Mouse (Mus musculus): ENCODE results near the gene Lbr. TPM values are rescaled to one million over a fixed set of nuclear protein-coding genes. Genes with fewer than 3 reads are reported as not detected.
"Not testable (repeated sequence)": the region's sequence is repeated elsewhere in the genome, so short reads cannot be mapped to it uniquely, and the experiment has no call there.

Gene Lbr
- total and polyA plus RNA-seq, 2 experiments: 7.3 to 9.5 TPM

DNA sequence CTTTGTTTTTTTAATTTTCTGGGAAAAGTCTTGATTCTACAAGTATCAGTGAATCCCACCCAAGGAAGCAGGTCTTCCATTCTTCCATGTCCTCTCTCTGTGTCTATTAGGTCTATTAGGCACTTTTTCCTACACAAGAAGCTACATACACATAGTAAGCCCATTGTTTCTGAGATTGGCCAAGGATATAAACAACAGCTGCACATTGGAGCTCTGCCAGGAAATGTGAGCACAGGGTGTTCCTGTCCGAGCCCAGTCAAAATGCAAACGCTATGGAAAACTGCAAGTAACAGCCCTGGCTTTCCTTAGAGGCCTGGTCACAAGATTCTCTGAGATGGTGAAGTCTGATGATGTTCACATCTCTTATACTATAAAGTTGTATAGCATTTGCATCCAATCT lies 49.3 kb downstream of the Lbr start:
- H3K36me3 ChIP-seq (ENCODE audit: control insufficient read depth, insufficient read depth, low read length): no peaks in the 10 kb centered on the region
- no peak overlapping the region for H3K27ac ChIP-seq (replicated peaks; ENCODE audit: insufficient read depth, low read depth, low read length)
- TF ChIP-seq POLR2A (IDR thresholded peaks at IDR 0.05; ENCODE audit: extremely low read depth, insufficient read depth, low read length) (no peak), CTCF (IDR thresholded peaks at IDR 0.05; ENCODE audit: low read depth, low read length) (no peak)
- DNase-seq (ENCODE audit: extremely low read depth, low read depth, low spot score): no peak
- H3K79me2 ChIP-seq (ENCODE audit: control insufficient read depth, insufficient read depth, low read length): no peaks in the 10 kb centered on the region
- no peak overlapping the region for H3K9ac ChIP-seq (ENCODE audit: low read depth, low read length)
- 62% methylated on average over 2 of the region's 2 CpGs for WGBS
- H3K4me3 ChIP-seq (ENCODE audit: insufficient read depth, low read depth, low read length): no peak overlapping the region
- H3K4me1 ChIP-seq (ENCODE audit: control insufficient read depth, insufficient read depth, low read length): no peaks in the 10 kb centered on the region
- H3K27me3 ChIP-seq (ENCODE audit: control insufficient read depth, insufficient read depth, low read length): no peaks in the 10 kb centered on the region

DNA sequence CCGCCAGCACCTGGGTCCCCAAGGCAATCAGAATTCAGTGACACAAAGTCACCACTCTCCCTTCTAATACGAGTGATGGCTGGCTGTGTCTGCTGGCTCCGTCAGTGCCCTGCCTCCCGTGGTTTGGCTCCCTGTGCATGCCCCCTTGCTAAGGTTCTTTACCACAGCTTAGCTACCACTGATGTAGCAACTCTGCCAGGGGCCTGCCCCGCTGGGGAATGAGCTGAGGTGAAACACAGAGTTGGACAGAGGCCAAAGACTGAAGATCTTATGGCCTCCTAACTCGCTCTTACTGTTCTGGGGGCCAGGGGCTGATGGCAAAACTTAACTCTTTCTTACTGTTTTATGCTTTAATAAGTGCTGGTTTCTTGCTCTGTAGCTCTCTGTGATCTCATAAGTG lies 52.9 kb downstream of the Lbr start:
- H3K27me3 ChIP-seq (ENCODE audit: control insufficient read depth, insufficient read depth, low read length): no peaks in the 10 kb centered on the region
- no peaks in the 10 kb centered on the region for H3K4me1 ChIP-seq (ENCODE audit: control insufficient read depth, insufficient read depth, low read length)
- H3K36me3 ChIP-seq (ENCODE audit: control insufficient read depth, insufficient read depth, low read length): no peaks in the 10 kb centered on the region
- no peak overlapping the region for H3K27ac ChIP-seq (replicated peaks; ENCODE audit: insufficient read depth, low read depth, low read length)
- 74% methylated on average over 6 of the region's 6 CpGs for WGBS
- TF ChIP-seq CTCF (IDR thresholded peaks at IDR 0.05; ENCODE audit: low read depth, low read length): no peak
- no peak for TF ChIP-seq POLR2A (IDR thresholded peaks at IDR 0.05; ENCODE audit: extremely low read depth, insufficient read depth, low read length)
- H3K9ac ChIP-seq (ENCODE audit: low read depth, low read length): no peak overlapping the region
- no peak for DNase-seq (ENCODE audit: extremely low read depth, low read depth, low spot score)
- no peak overlapping the region for H3K4me3 ChIP-seq (ENCODE audit: insufficient read depth, low read depth, low read length)
- no peaks in the 10 kb centered on the region for H3K79me2 ChIP-seq (ENCODE audit: control insufficient read depth, insufficient read depth, low read length)

GRCm38 (mm10) chr1:181782600-181782999 lies 60.2 kb downstream of the Lbr start:
- DNase-seq (ENCODE audit: extremely low read depth, low read depth, low spot score); H3K4me3 ChIP-seq (ENCODE audit: insufficient read depth, low read depth, low read length); H3K27ac ChIP-seq (replicated peaks; ENCODE audit: insufficient read depth, low read depth, low read length); H3K27me3 ChIP-seq (ENCODE audit: control insufficient read depth, insufficient read depth, low read length); H3K4me1 ChIP-seq (ENCODE audit: control insufficient read depth, insufficient read depth, low read length); H3K9ac ChIP-seq (ENCODE audit: low read depth, low read length); H3K79me2 ChIP-seq (ENCODE audit: control insufficient read depth, insufficient read depth, low read length); H3K36me3 ChIP-seq (ENCODE audit: control insufficient read depth, insufficient read depth, low read length): not testable (repeated sequence)
- 92% methylated on average over 11 of the region's 11 CpGs for WGBS

DNA sequence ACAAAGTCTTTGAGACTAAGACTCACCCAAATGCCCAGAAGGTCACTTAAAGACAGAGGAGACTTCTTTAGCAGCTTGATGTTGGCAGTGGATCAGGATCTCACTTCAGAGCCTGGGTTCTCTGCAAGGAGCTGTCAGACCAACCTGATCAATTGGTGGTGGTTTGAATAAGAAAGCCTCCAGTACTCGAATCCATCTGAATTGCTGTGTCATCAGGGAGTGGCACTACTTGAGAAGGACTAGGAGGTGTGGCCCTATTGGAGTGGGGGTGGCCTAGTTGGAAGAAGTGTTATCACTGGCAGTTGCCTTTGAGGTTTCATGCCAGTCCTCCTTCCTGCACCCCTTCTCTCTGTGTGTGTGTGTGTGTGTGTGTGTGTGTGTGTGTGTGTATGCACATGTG lies 66.3 kb downstream of the Lbr start:
- H3K27me3 ChIP-seq (ENCODE audit: control insufficient read depth, insufficient read depth, low read length): no peaks in the 10 kb centered on the region
- no peak overlapping the region for H3K4me3 ChIP-seq (ENCODE audit: insufficient read depth, low read depth, low read length)
- no peak for DNase-seq (ENCODE audit: extremely low read depth, low read depth, low spot score)
- TF ChIP-seq POLR2A (IDR thresholded peaks at IDR 0.05; ENCODE audit: extremely low read depth, insufficient read depth, low read length) (no peak), CTCF (IDR thresholded peaks at IDR 0.05; ENCODE audit: low read depth, low read length) (no peak)
- H3K27ac ChIP-seq (replicated peaks; ENCODE audit: insufficient read depth, low read depth, low read length): no peak overlapping the region
- H3K79me2 ChIP-seq (ENCODE audit: control insufficient read depth, insufficient read depth, low read length): no peaks in the 10 kb centered on the region
- WGBS: 79% methylated on average over 1 of the region's 1 CpGs
- no peak overlapping the region for H3K9ac ChIP-seq (ENCODE audit: low read depth, low read length)
- no peaks in the 10 kb centered on the region for H3K4me1 ChIP-seq (ENCODE audit: control insufficient read depth, insufficient read depth, low read length)
- H3K36me3 ChIP-seq (ENCODE audit: control insufficient read depth, insufficient read depth, low read length): no peaks in the 10 kb centered on the region

DNA sequence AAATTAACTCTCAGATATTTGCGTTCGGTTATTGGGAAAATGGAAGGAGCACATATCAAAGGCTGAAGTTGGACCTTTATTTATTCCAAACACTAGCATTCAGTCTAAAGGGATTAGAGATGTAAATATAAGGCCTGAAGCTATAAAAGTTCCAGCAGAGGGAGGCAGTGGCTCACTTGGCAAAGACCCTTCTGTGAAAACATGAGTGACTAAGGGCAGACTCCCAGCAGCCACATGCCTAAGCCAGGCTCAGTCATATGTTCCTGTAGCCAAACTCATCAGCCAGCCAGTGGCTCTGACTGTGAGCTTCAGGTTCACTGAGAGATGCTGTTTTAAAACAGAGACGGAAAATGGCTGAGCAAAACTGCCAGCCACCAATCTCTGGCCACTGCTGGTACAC lies 71.0 kb downstream of the Lbr start:
- Histone ChIP-seq H3K27ac (replicated peaks; ENCODE audit: insufficient read depth, low read depth, low read length) (no peak overlapping the region), H3K27me3 (ENCODE audit: control insufficient read depth, insufficient read depth, low read length) (no peaks in the 10 kb centered on the region), H3K36me3 (ENCODE audit: control insufficient read depth, insufficient read depth, low read length) (no peaks in the 10 kb centered on the region), H3K9ac (ENCODE audit: low read depth, low read length) (no peak overlapping the region), H3K4me1 (ENCODE audit: control insufficient read depth, insufficient read depth, low read length) (no peaks in the 10 kb centered on the region), H3K79me2 (ENCODE audit: control insufficient read depth, insufficient read depth, low read length) (no peaks in the 10 kb centered on the region), H3K4me3 (ENCODE audit: insufficient read depth, low read depth, low read length) (no peak overlapping the region)
- WGBS: 98% methylated on average over 3 of the region's 3 CpGs
- no peak for TF ChIP-seq CTCF (IDR thresholded peaks at IDR 0.05; ENCODE audit: low read depth, low read length)
- TF ChIP-seq POLR2A (IDR thresholded peaks at IDR 0.05; ENCODE audit: extremely low read depth, insufficient read depth, low read length): no peak
- no peak for DNase-seq (ENCODE audit: extremely low read depth, low read depth, low spot score)

- no peak for TF ChIP-seq POLR2A (IDR thresholded peaks at IDR 0.05; ENCODE audit: extremely low read depth, insufficient read depth, low read length)
- peak; percentile 22; the same call in 1 of the 2 replicates for TF ChIP-seq CTCF (IDR thresholded peaks at IDR 0.05; ENCODE audit: low read depth, low read length)
- DNase-seq (ENCODE audit: extremely low read depth, low read depth, low spot score): no peak
- no peaks in the 10 kb centered on the region for H3K79me2 ChIP-seq (ENCODE audit: control insufficient read depth, insufficient read depth, low read length)
- H3K27ac ChIP-seq (replicated peaks; ENCODE audit: insufficient read depth, low read depth, low read length): no peak overlapping the region
- no peaks in the 10 kb centered on the region for H3K36me3 ChIP-seq (ENCODE audit: control insufficient read depth, insufficient read depth, low read length)
- no peaks in the 10 kb centered on the region for H3K4me1 ChIP-seq (ENCODE audit: control insufficient read depth, insufficient read depth, low read length)
- no peaks in the 10 kb centered on the region for H3K27me3 ChIP-seq (ENCODE audit: control insufficient read depth, insufficient read depth, low read length)
- 59% methylated on average over 14 of the region's 14 CpGs for WGBS
- H3K4me3 ChIP-seq (ENCODE audit: insufficient read depth, low read depth, low read length): no peak overlapping the region
- H3K9ac ChIP-seq (ENCODE audit: low read depth, low read length): no peak overlapping the region
Observed at GRCm38 (mm10) chr1:181769392-181769791, 73.5 kb downstream of the Lbr start.

Other genes with a start within 250 kb of the Lbr start
- gene Enah, start 176.9 kb upstream of the Lbr start, total RNA-seq (2014; rRNA removed): 0.34 and 0.74 TPM in 2 replicates
- gene Enah, start 176.9 kb upstream of the Lbr start, polyA plus RNA-seq (2012; rRNA removed): 0.06 and 0.17 TPM in 2 replicates

All from liver, adult 2 months (tissue).